Mouse (Mus musculus) layer of hippocampus, adult 18-20 months (tissue): ENCODE results near the gene Pias1. TPM values are rescaled to one million over a fixed set of nuclear protein-coding genes. Genes with fewer than 3 reads are reported as not detected.

ENCODE experiments used
- DNase-seq, 2 experiments: peaks; one replicate each; pipeline ENCODE4 v3.0.0; 2022; ENCODE audit warnings: low spot score in 2 of 2
- long read RNA-seq: library from polyadenylated mRNA; stranded (forward); transcript quantifications from one replicate; pipeline ENCODE4 v2.0.0, GENCODE M21; 2021
- total RNA-seq, 2 experiments: library from RNA; stranded (reverse); gene quantifications; 2 replicates each; pipeline ENCODE4 v1.2.3; 2021

Gene Pias1
- total RNA-seq, result 10 to 100 TPM; 68.0 to 70.8 TPM
- long read RNA-seq, full-length matches to known transcripts, result 48 of 68 reads
- long read RNA-seq, partial matches to known transcripts, result 6 of 68 reads
- long read RNA-seq, other reads (novel, unspliced or antisense), result 14 of 68 reads

- DNase-seq, result no peak
Measured at GRCm38 (mm10) chr9:62987824-62988223, at the start of gene Pias1. Gene Pias1 (minus strand): TSS chr9:62987924.

GRCm38 (mm10) chr9:63035431-63035830, 47.7 kb upstream of the Pias1 start:
- DNase-seq, result no peak

GRCm38 (mm10) chr9:63031011-63031782, 43.5 kb upstream of the Pias1 start:
- peak in 1 of 2 experiments; percentile 23 for DNase-seq

- DNase-seq, result no peak
Measured at GRCm38 (mm10) chr9:63022486-63022885, 34.8 kb upstream of the Pias1 start.

GRCm38 (mm10) chr9:63007371-63007770, 19.6 kb upstream of the Pias1 start:
- DNase-seq, result no peak

GRCm38 (mm10) chr9:63006081-63006820, 18.5 kb upstream of the Pias1 start:
- peak in 1 of 2 experiments; percentile 22 for DNase-seq

GRCm38 (mm10) chr9:62998561-62998960, 10.8 kb upstream of the Pias1 start:
- DNase-seq, result no peak

GRCm38 (mm10) chr9:62997626-62998025, 9.9 kb upstream of the Pias1 start:
- DNase-seq, result no peak

- no peak for DNase-seq
Measured at GRCm38 (mm10) chr9:62995186-62995585, 7.5 kb upstream of the Pias1 start.

- DNase-seq, result no peak
Measured at GRCm38 (mm10) chr9:62990134-62990533, 2.4 kb upstream of the Pias1 start.

GRCm38 (mm10) chr9:62980777-62981202, 6.9 kb downstream of the Pias1 start:
- DNase-seq, result peak; percentile 96 to 97

GRCm38 (mm10) chr9:62980162-62980776, 7.5 kb downstream of the Pias1 start:
- DNase-seq, result peak in 1 of 2 experiments; percentile 19

- peak in 1 of 2 experiments; percentile 37 for DNase-seq
Measured at GRCm38 (mm10) chr9:62979461-62980161, 8.1 kb downstream of the Pias1 start.

- no peak for DNase-seq
Measured at GRCm38 (mm10) chr9:62977152-62977551, 10.6 kb downstream of the Pias1 start.

GRCm38 (mm10) chr9:62975830-62976229, 11.9 kb downstream of the Pias1 start:
- no peak for DNase-seq

GRCm38 (mm10) chr9:62974439-62974838, 13.3 kb downstream of the Pias1 start:
- peak in 1 of 2 experiments; percentile 15 for DNase-seq

GRCm38 (mm10) chr9:62972073-62972745, 15.5 kb downstream of the Pias1 start:
- DNase-seq, result no peak

GRCm38 (mm10) chr9:62970345-62970744, 17.4 kb downstream of the Pias1 start:
- DNase-seq, result no peak

- DNase-seq, result no peak
Measured at GRCm38 (mm10) chr9:62966018-62966417, 21.7 kb downstream of the Pias1 start.

- no peak for DNase-seq
Measured at GRCm38 (mm10) chr9:62952713-62953112, 35.0 kb downstream of the Pias1 start.
